Mouse (Mus musculus) frontal cortex, postnatal 14 days (tissue): Measurements from ENCODE around the gene Ifrd1.
A peak's percentile ranks its signal among the peaks of the same experiment; 100 is the strongest.
"Not testable (repeated sequence)": the region's sequence is repeated elsewhere in the genome, so short reads cannot be mapped to it uniquely, and the experiment has no call there.

ENCODE experiments used
- DNase-seq, 2 experiments: peaks; one replicate each; pipeline ENCODE4 v3.0.0; 2022; ENCODE audit warnings: low spot score in 2 of 2

The Ifrd1 gene

DNA sequence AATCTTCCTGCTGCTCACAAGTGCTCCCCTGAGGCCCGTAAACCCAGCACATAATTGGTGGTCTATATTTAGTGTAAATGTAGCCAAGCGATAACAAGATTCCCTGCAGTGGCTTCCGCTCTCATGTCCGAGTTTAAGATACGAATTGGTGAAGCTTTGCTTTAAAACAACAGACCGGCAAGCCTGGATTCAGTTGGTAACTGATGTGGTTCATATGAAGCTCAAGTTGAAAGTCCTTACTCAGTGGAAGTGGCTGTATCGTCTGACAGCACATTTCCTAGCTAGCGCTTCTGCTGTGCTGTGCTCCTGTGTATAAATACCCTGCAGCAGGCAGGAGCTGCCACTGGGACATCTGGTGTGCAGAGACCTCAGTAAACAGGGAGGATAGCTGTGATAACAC lies 49.0 kb downstream of the Ifrd1 start, which contains the start of gene Lsmem1:
TSS of gene Lsmem1 (minus strand) at position 189 of the 400 bp plus-strand sequence.
- DNase-seq, result peak in 1 of 2 experiments; percentile 14

- DNase-seq, result no peak
Measured at GRCm38 (mm10) chr12:40198427-40198826, 49.9 kb downstream of the Ifrd1 start.

DNA sequence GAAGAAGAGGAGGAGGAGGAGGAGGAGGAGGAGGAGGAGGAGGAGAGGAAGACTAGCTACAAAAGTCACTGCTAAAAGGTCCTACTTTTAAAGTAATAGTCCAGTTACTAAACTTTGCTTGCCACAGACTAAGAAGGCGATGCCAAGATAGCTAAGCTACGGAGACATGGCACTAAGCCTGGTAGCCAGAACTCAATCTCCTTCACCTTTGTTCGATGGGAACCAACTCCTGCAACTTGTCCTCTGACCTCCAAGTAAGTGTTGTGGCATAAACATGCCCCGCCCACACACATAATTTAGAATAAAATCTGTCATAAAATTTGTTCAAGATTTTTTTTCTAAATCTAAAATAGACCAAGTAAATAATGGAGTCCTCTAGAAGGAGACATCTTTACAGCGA lies 50.3 kb downstream of the Ifrd1 start:
- DNase-seq, result no peak

GRCm38 (mm10) chr12:40197511-40197910 lies 50.8 kb downstream of the Ifrd1 start:
- DNase-seq, result no peak

DNA sequence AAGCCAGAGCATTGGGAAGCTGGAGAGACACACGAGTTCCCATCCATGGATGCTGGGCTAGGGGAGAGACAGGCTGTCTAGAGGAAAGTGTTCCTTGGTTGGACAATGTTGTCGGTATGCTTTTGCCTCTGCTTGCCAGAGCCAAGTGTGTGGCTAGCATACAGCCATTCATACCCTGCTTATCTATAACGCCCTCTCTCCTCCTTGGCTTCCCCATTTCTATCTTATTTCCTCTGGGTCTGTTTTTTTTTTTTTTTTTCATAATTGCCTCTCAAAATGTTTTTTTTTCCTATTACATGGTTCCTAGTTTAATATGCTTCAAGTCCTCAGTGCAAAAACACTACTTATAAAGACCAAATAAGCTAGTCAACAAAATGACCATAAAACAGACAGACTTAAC lies 62.8 kb downstream of the Ifrd1 start:
- no peak for DNase-seq

DNA sequence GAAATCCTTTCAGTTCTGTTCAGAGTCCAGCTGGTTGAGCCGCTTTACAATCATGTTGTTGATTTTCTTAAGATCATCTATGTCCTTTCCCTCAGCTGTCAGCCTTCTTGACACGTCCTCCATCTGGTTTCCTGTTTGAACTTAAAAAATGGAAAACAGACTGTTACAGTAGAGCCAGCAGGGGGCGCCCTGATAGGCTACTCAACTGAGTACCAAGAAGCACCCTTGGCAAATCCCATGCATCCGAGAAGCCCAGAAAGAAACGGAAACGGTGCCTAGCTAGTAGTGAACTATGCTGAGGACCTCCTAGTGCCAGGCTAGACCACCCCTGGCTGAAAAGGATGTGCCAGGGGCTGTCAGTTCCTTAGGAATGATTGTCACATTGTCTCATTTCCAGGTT lies 71.2 kb downstream of the Ifrd1 start:
- no peak for DNase-seq

GRCm38 (mm10) chr12:40176158-40176557 lies 72.1 kb downstream of the Ifrd1 start:
- no peak for DNase-seq

- DNase-seq, result not testable (repeated sequence)
Measured at GRCm38 (mm10) chr12:40175171-40175570, 73.1 kb downstream of the Ifrd1 start.

GRCm38 (mm10) chr12:40171637-40172036 lies 76.7 kb downstream of the Ifrd1 start:
- no peak for DNase-seq

DNA sequence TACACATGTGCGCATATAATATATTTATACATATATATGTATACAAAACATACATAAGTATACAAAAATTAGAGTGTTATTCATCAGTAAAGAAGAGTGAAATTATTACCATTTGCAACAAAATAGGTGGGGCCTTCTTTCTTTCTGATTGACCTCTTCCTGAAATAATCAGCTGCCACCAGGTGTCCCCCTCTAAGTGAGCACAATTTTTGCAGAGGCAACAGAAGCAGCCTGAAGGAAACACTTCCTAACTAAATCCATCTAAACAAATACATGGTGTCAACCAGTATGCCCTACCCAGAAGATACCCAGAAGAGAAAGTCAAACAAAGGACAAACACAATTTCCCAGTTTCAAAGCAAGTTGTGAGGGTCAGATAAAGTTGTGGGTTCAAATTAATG lies 78.6 kb downstream of the Ifrd1 start:
- DNase-seq, result no peak

GRCm38 (mm10) chr12:40164621-40165020 lies 83.7 kb downstream of the Ifrd1 start:
- DNase-seq, result no peak

DNA sequence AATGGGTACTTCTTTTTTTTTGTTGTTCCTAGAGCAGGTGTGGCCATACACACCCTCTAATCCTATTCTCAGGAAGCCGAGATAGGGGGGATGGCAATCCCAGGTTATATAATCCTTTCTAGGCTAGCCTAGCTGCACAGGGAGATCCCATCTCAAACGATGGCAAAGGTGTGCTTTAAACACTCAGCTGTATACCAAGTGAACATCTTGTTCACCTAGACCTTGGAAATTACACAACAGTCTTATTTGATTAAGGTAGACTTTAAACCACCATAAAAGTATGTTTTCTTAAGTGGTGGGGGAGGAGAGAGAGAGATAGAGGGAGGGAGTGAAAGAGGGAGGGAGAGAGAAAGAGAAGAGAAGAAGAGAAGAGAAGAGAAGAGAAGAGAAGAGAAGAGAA lies 87.5 kb downstream of the Ifrd1 start:
- no peak for DNase-seq

GRCm38 (mm10) chr12:40154188-40154587 lies 94.1 kb downstream of the Ifrd1 start:
- DNase-seq, result no peak

GRCm38 (mm10) chr12:40152353-40153069 lies 95.8 kb downstream of the Ifrd1 start:
- DNase-seq, result no peak
